Mouse (Mus musculus): ENCODE measurements at regions not wholly inside any gene's neighbourhood (a gene's known extent, or its start where the extent isn't known, plus 50 kb on each side); places are given as distances from the start of the nearest gene placed in this dataset.
A peak's percentile ranks its signal among the peaks of the same experiment; 100 is the strongest.

GRCm38 (mm10) chr1:146106882-146107281, 387.7 kb upstream of the Brinp3 start:
- Histone ChIP-seq H3K9me3 (ENCODE audit: control insufficient read depth, low read length) (no peaks in the 10 kb centered on the region), H3K9ac (ENCODE audit: low read length) (no peak overlapping the region), H3K4me2 (no peak overlapping the region), H3K36me3 (ENCODE audit: control insufficient read depth, insufficient read depth, low read length) (no peaks in the 10 kb centered on the region), H3K4me1 (ENCODE audit: control insufficient read depth, insufficient read depth, low read length) (no peaks in the 10 kb centered on the region), H3K4me3 (ENCODE audit: low read depth, low read length) (no peak overlapping the region), H3K27ac (ENCODE audit: low read depth, low read length) (no peak overlapping the region), H3K27me3 (ENCODE audit: control insufficient read depth, insufficient read depth, low read length) (no peaks in the 10 kb centered on the region)
- 86% methylated on average over 12 of the region's 12 CpGs for WGBS
- DNase-seq (ENCODE audit: low spot score, missing footprints): peak; percentile 88
- no peak for ATAC-seq (ENCODE audit: low FRiP score)
